Mouse (Mus musculus): Measurements from ENCODE around the gene Rpl41.

DNA sequence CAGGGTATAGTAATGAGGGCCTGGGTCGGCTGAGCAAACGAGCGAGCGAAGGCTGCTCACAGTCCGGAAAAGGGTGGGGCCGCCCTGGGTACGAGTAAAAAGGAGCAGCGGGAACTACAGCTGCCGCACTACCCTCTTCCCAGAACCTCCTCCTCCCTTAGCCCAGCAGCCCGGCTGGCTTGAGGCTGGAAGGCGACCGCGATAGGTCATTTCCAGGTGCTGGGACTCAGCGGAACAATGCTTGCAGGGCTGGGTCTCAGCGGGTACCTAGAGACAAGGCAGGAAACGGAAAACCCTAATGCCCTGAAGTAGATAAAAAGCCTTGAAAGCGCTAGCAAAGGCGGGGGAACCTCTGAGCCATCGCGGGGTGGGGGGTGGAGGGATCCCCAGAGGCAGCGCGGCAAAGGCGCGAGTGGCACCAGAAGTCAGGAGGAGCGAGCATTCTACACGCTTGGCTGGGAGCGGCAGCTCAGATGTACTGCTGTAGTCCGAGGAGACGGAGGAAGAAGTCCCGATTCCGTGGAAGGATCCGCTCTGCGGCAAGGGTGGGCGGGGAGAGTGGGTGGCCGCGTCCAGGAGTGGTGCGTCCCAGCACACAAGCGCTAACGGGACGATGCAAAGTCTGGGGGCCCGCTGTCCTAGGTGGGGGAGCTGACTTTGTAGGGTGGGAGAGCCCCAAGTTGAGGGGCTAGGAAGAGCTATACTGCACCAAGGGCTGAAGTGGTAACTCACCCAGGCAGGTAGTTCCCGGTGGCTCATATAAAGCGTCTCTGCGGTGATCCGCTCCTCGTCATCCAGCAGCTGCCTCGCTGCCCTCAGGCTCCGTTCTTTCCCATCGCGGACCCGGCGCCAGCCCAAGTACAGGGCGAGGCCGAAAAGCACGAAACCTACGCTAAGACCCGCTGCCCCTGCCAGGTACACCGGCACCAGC, 24.1 kb downstream of the Rpl41 start:
- 0 out of 2 replicates have a peak, but pooled peaks have one; percentile 30 for TF ChIP-seq CTCF (IDR thresholded peaks at IDR 0.05; ENCODE audit: borderline replicate concordance, control insufficient read depth, extremely low read depth, insufficient read depth, low read length, poor library complexity)
- peak; percentile 17; the same call in 1 of the 2 replicates for TF ChIP-seq POLR2A (IDR thresholded peaks at IDR 0.05; ENCODE audit: control insufficient read depth, extremely low read depth, insufficient read depth, low read length, poor library complexity)

Measured in thymus, adult 2 months (tissue).